Mouse (Mus musculus) stomach, postnatal 0 days (tissue): Measurements from ENCODE around the gene Gm9837.

ENCODE experiments used
- CTCF ChIP-seq: IDR thresholded peaks from 2 replicates; pipeline ENCODE4 v1.5.1; 2016; ENCODE audit warnings: antibody characterized with exemption, low read depth, mild to moderate bottlenecking, moderate library complexity
- EP300 ChIP-seq: optimal IDR thresholded peaks from 2 replicates; pipeline ENCODE3; 2016; ENCODE audit warnings: antibody characterized with exemption

GRCm38 (mm10) chr11:53493243-53493955, 23.1 kb upstream of the Gm9837 start:
- TF ChIP-seq CTCF: no peak
- TF ChIP-seq EP300: no peak
